Mouse (Mus musculus) layer of hippocampus, adult 9-10 months (tissue): Measurements from ENCODE around the gene Chd3.
A peak's percentile ranks its signal among the peaks of the same experiment; 100 is the strongest.

Source experiments
- DNase-seq: peaks from one replicate; pipeline ENCODE4 v3.0.0; 2022; ENCODE audit warnings: low spot score

Gene Chd3

DNA sequence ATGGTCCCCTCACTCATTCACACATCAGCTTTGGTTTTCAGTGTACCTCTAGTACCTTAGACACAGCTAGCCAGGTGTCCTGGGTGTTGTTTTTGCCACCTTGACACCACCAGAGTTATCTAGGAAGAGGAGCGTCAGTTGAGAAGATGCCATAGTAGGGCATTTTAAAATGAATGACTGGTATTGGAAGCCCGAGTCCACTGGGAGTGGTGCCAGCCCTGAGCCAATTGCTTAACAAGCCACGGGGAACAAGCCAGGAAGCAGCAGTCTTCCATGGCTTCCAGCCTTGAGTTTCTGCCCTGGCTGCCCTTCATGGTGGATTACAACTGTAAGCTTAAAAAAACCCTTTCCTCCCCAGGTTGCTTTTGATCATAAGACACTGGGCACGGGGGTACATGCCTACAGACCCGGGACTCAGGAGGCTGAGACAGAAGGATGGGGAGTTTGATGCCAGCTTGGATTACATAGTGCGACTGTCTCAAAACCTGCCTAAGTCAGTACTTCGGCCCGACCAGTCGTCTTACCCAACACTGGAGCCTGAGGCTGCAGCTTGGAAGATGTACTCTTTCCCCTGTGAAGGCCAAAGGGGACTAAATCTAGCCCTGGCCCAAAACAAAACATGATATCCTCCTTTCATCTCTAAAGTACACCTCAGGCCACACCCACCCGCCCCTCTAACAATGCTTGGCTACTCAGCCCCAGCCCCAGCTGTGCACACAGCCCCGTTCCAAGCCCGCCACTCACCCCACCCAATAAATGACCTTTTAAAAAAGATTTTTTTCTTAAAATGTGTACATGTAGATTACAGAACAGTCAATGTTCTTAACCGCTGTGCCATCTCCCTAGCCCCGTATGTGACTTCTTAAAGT lies 20.6 kb upstream of the Chd3 start:
- no peak for DNase-seq

GRCm38 (mm10) chr11:69388680-69389079 lies 19.5 kb upstream of the Chd3 start:
- no peak for DNase-seq

DNA sequence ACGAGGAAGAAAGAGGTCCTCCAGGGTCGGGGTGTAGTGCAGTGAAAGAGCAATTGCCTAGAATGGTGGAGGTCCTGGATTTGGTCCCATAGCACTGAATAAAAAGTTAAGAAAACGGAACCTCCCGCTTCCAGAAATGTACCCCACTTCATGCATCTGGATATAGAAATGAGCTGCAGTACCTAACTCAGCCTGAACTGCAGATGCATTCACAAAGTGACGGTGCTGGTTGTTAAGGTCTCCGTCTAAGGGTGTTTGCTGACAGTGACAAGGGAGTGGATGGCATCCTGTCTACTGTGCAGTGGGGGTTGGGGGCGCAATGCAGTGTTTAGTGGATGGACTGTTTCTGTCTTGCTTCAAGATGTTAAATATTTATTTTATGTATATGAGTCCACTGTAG lies 17.6 kb upstream of the Chd3 start:
- no peak for DNase-seq

- DNase-seq: no peak
These were observed 15.8 kb upstream of the Chd3 start for GRCm38 (mm10) chr11:69384979-69385378.

DNA sequence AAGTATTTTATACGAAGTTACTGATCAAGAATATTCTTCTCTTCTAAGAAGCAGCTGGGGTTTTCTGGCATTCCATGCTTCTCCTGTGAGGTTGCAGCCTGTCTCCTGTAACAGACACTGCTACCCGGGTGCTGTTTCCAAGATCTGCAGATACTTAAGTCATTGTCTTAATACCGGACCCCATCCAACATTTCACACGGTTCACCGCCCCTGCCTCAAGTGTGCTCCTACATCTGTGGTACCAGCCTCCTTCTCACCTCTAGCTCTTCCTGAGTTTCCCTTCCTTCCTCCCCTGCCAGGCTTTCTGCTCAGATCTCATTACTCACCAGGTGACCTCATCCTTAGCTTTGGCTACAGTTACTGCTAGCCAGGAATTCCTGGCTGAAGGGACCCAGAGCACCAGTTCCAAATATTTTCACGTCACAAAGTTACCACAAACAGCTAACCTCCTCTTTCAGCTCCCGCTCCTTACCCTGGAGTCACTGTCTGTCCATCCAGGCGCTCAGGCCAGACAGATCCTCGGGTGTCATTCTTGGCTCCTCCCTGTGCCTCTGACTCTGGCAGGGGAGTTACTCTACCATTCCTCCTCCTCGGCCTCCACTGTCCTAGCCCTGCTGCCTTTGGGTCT lies 13.4 kb upstream of the Chd3 start:
- no peak for DNase-seq

- DNase-seq: no peak
These were observed 12.2 kb upstream of the Chd3 start for GRCm38 (mm10) chr11:69381356-69381755.

DNA sequence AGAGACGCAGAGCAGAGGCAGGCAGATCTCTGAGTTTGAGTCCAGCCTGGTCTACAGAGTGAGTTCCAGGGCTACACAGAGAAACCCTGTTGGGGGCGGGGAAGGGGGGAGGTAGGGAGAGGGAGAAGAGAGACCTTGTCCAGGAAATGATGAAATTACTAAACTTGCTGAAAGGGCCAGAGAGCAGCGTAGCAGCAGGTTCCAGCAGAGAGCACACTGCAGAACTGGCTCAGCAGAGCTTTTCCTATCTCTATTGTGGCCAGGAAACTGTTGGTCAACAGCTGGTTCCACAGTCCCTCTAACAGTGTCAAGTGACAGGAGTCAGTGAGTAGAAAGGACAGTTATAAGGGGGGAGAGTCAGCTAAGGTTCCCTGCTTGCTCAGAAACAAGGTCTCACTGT lies 10.4 kb upstream of the Chd3 start:
- DNase-seq: no peak

DNA sequence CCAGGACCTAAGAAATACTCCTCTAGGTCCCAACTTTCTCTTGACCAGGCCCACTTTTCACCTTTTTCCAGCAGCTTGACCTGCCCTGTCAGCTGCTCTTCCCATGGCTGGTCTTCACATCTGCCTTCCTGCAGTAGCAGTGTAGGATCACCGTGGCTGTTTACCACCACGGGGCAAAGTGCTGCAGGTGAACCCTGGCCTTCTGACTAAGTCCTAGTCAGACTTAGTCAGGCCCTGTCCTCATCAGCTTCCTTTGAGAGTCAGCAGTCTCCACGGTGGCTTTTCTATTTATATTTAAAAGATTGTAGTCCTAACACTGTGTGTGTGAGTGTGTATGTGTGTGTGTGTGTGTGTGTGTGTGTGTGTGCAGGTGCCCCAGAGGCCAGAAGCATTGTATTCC lies 8.6 kb upstream of the Chd3 start:
- DNase-seq: no peak

DNA sequence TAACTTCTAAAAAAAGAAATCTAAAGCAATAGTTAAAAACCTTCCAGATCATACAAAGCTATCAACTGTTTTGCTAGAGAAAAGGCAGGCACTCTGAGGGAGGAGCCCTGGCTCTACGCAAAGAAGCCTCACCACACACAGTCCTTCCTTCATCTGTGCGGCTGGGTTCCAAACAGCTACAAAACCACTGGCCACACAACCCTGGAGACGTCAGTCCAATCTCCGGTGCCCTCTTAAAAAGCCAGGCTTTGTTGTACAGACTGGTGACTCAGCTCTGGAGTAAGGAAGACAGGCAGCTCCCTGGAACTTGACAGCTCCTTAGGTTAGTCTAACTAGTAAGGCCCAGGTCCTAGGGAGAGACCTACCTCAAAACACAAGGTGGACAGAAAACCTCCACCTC lies 6.4 kb upstream of the Chd3 start:
- DNase-seq: no peak

GRCm38 (mm10) chr11:69373223-69373965 lies 4.2 kb upstream of the Chd3 start:
- no peak for DNase-seq

- no peak for DNase-seq
These were observed 3.6 kb upstream of the Chd3 start for GRCm38 (mm10) chr11:69372780-69373170.

GRCm38 (mm10) chr11:69372056-69372779 lies 3.0 kb upstream of the Chd3 start:
- peak; percentile 84 for DNase-seq

- DNase-seq: no peak
These were observed 2.4 kb upstream of the Chd3 start for GRCm38 (mm10) chr11:69371601-69372000.

GRCm38 (mm10) chr11:69370817-69371215 lies 1.6 kb upstream of the Chd3 start:
- no peak for DNase-seq

- no peak for DNase-seq
These were observed 997 bp upstream of the Chd3 start for GRCm38 (mm10) chr11:69369990-69370816.

GRCm38 (mm10) chr11:69368356-69369214 lies 621 bp downstream of the Chd3 start:
- no peak for DNase-seq

GRCm38 (mm10) chr11:69367616-69368355 lies 1.4 kb downstream of the Chd3 start:
- no peak for DNase-seq

DNA sequence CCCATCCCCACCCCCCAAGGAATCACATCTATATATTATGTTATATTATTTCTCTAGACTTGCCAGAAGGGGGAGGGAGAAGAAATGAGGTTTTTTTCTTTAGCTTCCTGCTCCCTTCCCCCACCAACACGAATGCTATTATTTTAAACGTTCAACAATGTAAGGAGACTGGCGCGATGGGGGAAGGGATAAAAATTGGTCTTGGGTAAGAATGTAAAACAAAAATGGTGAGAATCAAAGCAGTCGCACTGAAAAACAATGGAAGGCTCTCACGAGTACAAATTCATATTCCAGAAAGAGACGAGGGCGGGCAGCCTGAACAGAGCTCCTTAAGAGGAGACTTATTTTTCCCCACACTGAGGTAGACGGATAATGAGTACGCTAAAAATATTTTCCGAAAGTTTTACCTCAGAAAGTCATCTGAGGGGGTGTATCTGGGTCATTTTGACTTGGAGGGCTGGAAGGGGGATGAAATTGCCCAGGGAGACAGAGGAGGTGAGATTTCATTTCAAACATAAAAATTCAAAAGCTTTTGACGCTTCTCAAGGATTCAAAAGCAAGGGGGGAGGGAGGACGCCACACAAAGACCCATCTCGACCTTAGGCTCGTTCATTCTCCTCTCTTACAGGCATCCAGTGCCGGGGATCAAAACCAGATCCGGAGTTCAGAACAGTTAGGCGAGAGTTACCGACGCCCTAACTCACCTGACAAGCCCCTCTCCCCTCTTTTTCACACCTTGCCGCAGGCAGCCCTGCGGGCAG lies 2.2 kb downstream of the Chd3 start:
- DNase-seq: no peak
